Mouse (Mus musculus) neutrophil, adult 59 days (primary cell): ENCODE data around the gene Picalm. TPM values are rescaled to one million over a fixed set of nuclear protein-coding genes. Genes with fewer than 3 reads are reported as not detected.

Experiments
- total RNA-seq, 2 experiments: library from RNA; stranded (reverse); gene quantifications; 1 replicate in 1 of 2; 2 replicates in 1 of 2; pipeline ENCODE4 v1.2.4; 2023

The Picalm gene
- total RNA-seq = 100 to 1,000 TPM; 265 to 284 TPM

GRCm38 (mm10) chr7:90129732-90130392 is at the start of gene Picalm:
TSS of gene Picalm (plus strand) at chr7:90130213.

Other genes starting within 250 kb of the Picalm start
- not detected for gene Ccdc81, start 226.6 kb upstream of the Picalm start, total RNA-seq
- 10 to 100 TPM; 34.4 to 36.5 TPM for gene Hikeshi, start 189.0 kb upstream of the Picalm start, total RNA-seq
- 10 to 100 TPM; 71.0 to 73.4 TPM for gene Eed, start 149.2 kb upstream of the Picalm start, total RNA-seq
- not detected for gene Ccdc83, start 135.6 kb downstream of the Picalm start, total RNA-seq
- under 1 TPM; 0.51 to 0.62 TPM for gene Sytl2, start 172.0 kb downstream of the Picalm start, total RNA-seq